Mouse (Mus musculus): ENCODE results near the gene Kif26b. TPM values are rescaled to one million over a fixed set of nuclear protein-coding genes. Genes with fewer than 3 reads are reported as not detected.

Kif26b gene
- total RNA-seq, 2 experiments from 2014 or later, result 4.2 to 4.4 TPM

- DNase-seq (ENCODE audit: low spot score), result no peak
Observed at GRCm38 (mm10) chr1:178819060-178819459, 290.1 kb downstream of the Kif26b start.

DNA sequence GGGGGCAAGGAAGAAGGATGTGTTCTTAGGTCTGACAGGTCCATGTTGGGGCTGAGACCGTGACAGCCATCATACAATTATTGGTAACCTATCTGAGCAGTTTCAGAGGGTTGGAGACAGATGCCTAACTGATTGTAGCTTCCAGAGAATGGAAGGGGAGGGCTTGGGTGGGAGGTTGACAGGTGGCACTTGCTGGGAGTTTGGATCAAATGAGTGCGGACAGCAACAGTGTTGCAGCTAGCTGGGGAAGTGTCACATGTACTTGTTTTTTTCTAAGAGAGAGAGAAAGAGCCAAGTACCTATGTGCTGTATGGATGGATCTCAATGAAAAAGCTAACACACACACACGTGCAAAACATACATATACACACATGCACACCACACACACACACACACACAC lies 291.2 kb downstream of the Kif26b start:
- intact Hi-C loops (cut with DNase I), result no loop called here
- DNase-seq (ENCODE audit: low spot score), result no peak

More at GRCm38 (mm10) chr1:178819060-178819459, 290.1 kb downstream of the Kif26b start:
- intact Hi-C loops (cut with DNase I), result no loop called here

- intact Hi-C loops (cut with DNase I), result no loop called here
- DNase-seq (ENCODE audit: low spot score), result no peak
Observed at GRCm38 (mm10) chr1:178820556-178821435, 291.9 kb downstream of the Kif26b start.

GRCm38 (mm10) chr1:178824871-178825270 lies 295.9 kb downstream of the Kif26b start:
- intact Hi-C loops (cut with DNase I), result no loop called here
- no peak for DNase-seq (ENCODE audit: low spot score)

DNA sequence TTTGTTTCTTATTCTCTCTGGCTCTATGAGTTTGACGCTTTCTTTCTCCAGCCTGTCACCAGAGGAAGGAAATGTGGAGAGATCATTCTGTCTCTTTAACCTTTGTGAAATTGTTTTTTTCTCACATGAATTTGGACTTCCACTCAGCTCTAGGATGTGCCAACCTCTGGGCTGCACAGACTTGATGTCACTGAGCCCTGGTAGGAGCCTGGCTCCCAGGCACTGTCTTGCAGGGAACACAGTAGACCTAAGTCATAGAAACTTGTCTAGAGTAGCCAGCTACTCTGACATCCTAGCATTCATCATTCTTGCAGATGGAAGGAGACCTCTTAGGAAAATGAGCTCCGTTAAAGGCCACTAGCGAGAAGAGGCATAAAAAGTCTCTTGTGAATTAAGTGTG lies 298.3 kb downstream of the Kif26b start:
- intact Hi-C loops (cut with DNase I), result no loop called here
- no peak for DNase-seq (ENCODE audit: low spot score)

GRCm38 (mm10) chr1:178829456-178829855 lies 300.5 kb downstream of the Kif26b start:
- intact Hi-C loops (cut with DNase I), result no loop called here
- no peak for DNase-seq (ENCODE audit: low spot score)

- intact Hi-C loops (cut with DNase I), result no loop called here
- DNase-seq (ENCODE audit: low spot score), result no peak
Observed at GRCm38 (mm10) chr1:178832571-178832970, 303.6 kb downstream of the Kif26b start.

DNA sequence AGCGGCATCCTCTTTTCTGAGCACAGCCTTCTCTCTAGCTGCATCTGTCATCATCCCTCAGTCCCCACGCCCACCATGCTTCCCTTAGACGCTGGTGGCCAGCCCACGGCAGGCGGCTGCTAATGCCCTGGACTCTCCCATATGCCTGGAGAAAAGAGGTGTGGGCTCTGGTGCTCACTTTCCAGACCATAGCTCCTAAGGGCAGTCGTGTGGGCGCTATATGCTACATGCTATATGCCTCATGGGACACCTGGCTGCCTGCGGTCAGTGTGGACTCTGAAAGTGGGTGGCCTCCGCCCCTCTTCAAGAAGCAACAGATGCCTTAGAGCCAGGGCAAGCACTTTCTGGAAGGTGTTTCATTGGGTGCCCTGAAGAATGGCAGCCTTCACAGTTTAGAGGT lies 306.9 kb downstream of the Kif26b start:
- intact Hi-C loops (cut with DNase I), result no loop called here
- DNase-seq (ENCODE audit: low spot score), result no peak

- no peak for DNase-seq (ENCODE audit: low spot score)
- intact Hi-C loops (cut with DNase I), result no loop called here
Observed at GRCm38 (mm10) chr1:178836998-178837397, 308.1 kb downstream of the Kif26b start.

DNA sequence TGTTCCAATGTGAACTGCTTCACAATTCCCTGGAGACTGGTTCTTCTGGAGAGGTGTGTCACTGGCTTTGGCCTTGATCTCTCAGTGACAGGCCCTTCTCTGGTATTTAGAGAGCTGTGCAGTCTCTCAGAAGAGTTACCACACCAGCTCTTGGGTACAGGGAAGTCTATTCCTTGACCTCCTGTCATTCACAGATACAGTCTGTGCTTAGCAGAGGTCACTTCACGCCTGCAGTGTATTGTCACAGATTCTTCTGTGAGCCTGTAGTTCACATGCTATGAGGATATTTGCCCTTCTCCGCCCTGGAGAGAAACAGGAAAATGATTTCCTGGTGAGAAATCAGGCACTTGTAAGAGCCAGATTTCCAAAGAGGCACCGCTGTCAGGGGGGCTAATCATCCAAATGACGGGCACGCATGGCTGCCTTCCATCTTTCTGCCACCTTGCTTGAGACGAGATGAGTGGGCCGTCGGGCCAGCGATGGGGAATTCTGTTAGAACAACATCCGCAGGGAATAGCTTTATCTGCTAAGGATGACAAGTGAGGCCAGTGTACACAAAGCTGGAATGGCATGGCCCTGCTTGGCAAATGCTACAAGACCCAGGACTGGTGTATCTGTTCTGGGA lies 309.9 kb downstream of the Kif26b start:
- no peak for DNase-seq (ENCODE audit: low spot score)
- intact Hi-C loops (cut with DNase I), result no loop called here

DNA sequence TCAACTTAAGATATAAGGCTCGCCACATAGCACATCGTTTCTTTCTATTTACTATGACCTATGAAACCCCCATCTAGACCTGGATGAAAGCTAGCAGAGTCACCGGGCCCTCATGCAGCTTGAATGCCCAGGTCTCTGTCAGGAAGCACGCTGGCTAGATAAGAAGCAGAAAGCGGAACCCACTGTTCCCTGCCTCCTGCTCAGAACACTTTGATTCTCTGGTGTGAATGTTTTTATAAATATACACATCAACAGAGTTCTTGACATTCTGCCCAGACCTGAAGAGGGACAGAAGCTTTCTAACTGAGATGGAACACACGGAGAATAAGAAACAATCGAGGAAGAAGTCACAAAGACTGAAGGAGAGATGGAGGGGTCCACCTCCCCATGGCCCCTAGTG lies 311.4 kb downstream of the Kif26b start:
- no peak for DNase-seq (ENCODE audit: low spot score)
- intact Hi-C loops (cut with DNase I), result no loop called here

- intact Hi-C loops (cut with DNase I), result no loop called here
- DNase-seq (ENCODE audit: low spot score), result no peak
Observed at GRCm38 (mm10) chr1:178844839-178845238, 315.9 kb downstream of the Kif26b start.

- DNase-seq (ENCODE audit: low spot score), result no peak
- intact Hi-C loops (cut with DNase I), result no loop called here
Observed at GRCm38 (mm10) chr1:178847569-178847968, 318.6 kb downstream of the Kif26b start.

DNA sequence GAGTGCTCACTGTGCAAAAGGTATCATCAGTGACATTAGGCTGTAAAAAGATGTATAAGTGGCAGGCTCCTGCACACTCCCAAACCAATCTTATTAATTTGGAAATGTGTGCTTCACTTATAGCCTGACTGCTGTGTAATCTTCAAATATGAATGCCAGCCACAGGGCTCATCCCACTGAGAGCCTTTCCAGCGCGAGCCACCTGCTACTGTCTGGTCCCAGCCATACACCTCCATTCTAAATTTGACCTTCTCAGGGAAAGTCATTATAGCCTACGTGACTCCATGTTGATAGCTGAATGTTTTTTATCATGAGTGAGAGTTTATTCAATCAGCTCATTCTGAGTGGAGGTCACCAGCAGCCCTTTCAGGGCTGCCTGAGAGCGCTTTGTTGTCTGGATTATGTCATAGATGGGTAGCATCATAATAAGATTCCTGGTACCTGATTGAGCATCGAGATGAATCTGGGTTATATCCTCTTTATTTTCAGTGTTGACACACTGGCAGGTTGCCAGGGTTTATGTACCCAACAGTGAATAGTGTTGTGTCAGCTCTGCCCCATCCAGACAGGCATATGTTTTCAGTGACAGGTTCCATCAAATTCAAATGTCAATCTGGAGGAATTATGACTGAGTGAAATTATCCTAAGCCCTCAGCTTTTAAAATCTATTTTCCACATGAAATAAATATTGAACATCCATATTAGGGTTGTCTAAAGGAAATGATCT lies 319.6 kb downstream of the Kif26b start:
- no peak for DNase-seq (ENCODE audit: low spot score)
- intact Hi-C loops (cut with DNase I), result no loop called here

- no peak for DNase-seq (ENCODE audit: low spot score)
- intact Hi-C loops (cut with DNase I), result no loop called here
Observed at GRCm38 (mm10) chr1:178850569-178850968, 321.6 kb downstream of the Kif26b start.

DNA sequence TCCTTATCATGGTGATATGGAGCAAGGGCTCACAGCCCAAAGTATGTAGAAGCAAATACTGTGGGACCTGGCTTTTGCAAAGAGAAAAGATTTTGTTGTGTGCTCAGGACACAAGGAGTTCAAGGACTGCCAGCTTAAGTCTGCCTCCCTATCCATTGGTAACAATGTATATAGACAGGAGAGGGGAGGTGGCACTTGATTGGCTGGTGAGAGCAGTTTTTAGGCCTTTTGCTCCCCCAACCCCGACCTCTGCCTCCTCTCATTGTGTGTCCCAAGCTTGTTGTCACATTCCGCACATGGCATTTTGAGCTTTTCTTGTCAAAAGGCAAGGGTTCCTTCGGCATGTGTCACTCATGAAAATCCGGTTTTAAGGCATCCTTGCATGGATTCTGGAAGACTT lies 326.0 kb downstream of the Kif26b start:
- intact Hi-C loops (cut with DNase I), result no loop called here
- DNase-seq (ENCODE audit: low spot score), result no peak

- no peak for DNase-seq (ENCODE audit: low spot score)
- intact Hi-C loops (cut with DNase I), result no loop called here
Observed at GRCm38 (mm10) chr1:178855974-178856373, 327.0 kb downstream of the Kif26b start.

GRCm38 (mm10) chr1:178860671-178861391 lies 331.9 kb downstream of the Kif26b start:
- intact Hi-C loops (cut with DNase I), result no loop called here
- no peak for DNase-seq (ENCODE audit: low spot score)

GRCm38 (mm10) chr1:178861392-178861762 lies 332.5 kb downstream of the Kif26b start:
- no peak for DNase-seq (ENCODE audit: low spot score)
- intact Hi-C loops (cut with DNase I), result no loop called here

DNA sequence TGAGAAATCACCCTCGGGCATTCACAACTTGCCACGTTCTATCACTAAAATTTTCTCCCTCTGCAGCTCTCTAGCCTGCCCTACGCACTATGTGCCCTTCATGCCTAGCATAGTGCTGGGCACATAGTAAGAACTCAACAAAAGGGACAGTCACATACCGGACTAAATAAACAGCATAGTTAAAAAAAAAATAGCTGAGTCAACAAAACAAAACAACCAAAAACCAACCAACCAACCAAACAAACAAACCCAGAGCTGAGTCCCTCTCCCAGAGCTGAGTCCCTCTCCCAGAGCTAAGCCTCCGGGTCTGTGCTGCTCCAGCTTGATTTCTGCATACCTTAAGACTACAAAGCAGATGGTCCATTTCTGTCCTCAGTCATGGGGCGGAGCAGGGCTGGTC lies 334.8 kb downstream of the Kif26b start:
- DNase-seq (ENCODE audit: low spot score), result no peak
- intact Hi-C loops (cut with DNase I), result no loop called here

Data from heart, postnatal 25 days (tissue).